Mouse (Mus musculus) limb, embryonic 15.5 days (tissue): ENCODE measurements at regions not wholly inside any gene's neighbourhood (a gene's known extent, or its start where the extent isn't known, plus 50 kb on each side); places are given as distances from the start of the nearest gene placed in this dataset.

Experiments
- ATAC-seq: fragments of 200-750 bp; cut with Nextera tagmentation; 2 replicates; pipeline ENCODE4 v1.8.0; 2017; ENCODE audit warnings: low read depth, moderate TSS enrichment; ENCODE audit not compliant: insufficient number of reproducible peaks, low FRiP score, low TSS enrichment
- H3K27ac ChIP-seq: fragments of 300-500 bp; sonication (generic); 2 replicates; pipeline ENCODE4 v1.5.1; 2015; ENCODE audit warnings: moderate library complexity, mild to moderate bottlenecking, inconsistent platforms
- H3K27me3 ChIP-seq: fragments of 300-500 bp; sonication (generic); 2 replicates; pipeline ENCODE4 v1.6.1; 2015; ENCODE audit warnings: inconsistent platforms
- H3K36me3 ChIP-seq: fragments of 300-500 bp; sonication (generic); 2 replicates; pipeline ENCODE4 v1.6.1; 2015; ENCODE audit warnings: inconsistent platforms
- H3K4me1 ChIP-seq: fragments of 300-500 bp; sonication (generic); 2 replicates; pipeline ENCODE4 v1.6.1; 2015; ENCODE audit warnings: inconsistent platforms
- H3K4me2 ChIP-seq: fragments of 300-500 bp; sonication (generic); 2 replicates; pipeline ENCODE4 v1.6.1; 2015; ENCODE audit warnings: mild to moderate bottlenecking, inconsistent platforms
- H3K4me3 ChIP-seq: fragments of 300-500 bp; sonication (generic); 2 replicates; pipeline ENCODE4 v1.5.1; 2015; ENCODE audit warnings: mild to moderate bottlenecking, inconsistent platforms
- H3K9ac ChIP-seq: fragments of 300-500 bp; sonication (generic); 2 replicates; pipeline ENCODE4 v1.6.1; 2015; ENCODE audit warnings: inconsistent platforms
- H3K9me3 ChIP-seq: fragments of 300-500 bp; sonication (generic); 2 replicates; pipeline ENCODE4 v1.6.1; 2016; ENCODE audit warnings: inconsistent platforms
- WGBS: fragments of 180-500 bp; shearing (Covaris S2); methylation state at CpG from one replicate; pipeline ENCODE4 v1.1.7; 2015; 5-methylcytosine and 5-hydroxymethylcytosine counted together

- Histone ChIP-seq H3K4me3 (no peak overlapping the region), H3K9me3 (no peaks in the 10 kb centered on the region), H3K9ac (no peak overlapping the region), H3K27ac (no peak overlapping the region), H3K27me3 (no peaks in the 10 kb centered on the region), H3K4me2 (no peak overlapping the region), H3K36me3 (no peaks in the 10 kb centered on the region), H3K4me1 (peaks cover 17% of the 10 kb centered on the region)
- 51% methylated on average over 3 of the region's 3 CpGs for WGBS
- no peak for ATAC-seq
Observed at GRCm38 (mm10) chr4:95388556-95388955, 168.8 kb upstream of the Fggy start.

GRCm38 (mm10) chr4:95389647-95390046 lies 167.7 kb upstream of the Fggy start:
- H3K27ac ChIP-seq: no peak overlapping the region
- H3K9ac ChIP-seq: no peak overlapping the region
- H3K9me3 ChIP-seq: no peaks in the 10 kb centered on the region
- H3K27me3 ChIP-seq: no peaks in the 10 kb centered on the region
- ATAC-seq: no peak
- H3K4me2 ChIP-seq: no peak overlapping the region
- WGBS: 21% methylated on average over 2 of the region's 2 CpGs
- H3K4me3 ChIP-seq: no peak overlapping the region
- H3K36me3 ChIP-seq: no peaks in the 10 kb centered on the region
- H3K4me1 ChIP-seq: peaks cover 17% of the 10 kb centered on the region

- H3K9me3 ChIP-seq: no peaks in the 10 kb centered on the region
- H3K27me3 ChIP-seq: no peaks in the 10 kb centered on the region
- H3K27ac ChIP-seq: no peak overlapping the region
- H3K9ac ChIP-seq: no peak overlapping the region
- ATAC-seq: no peak
- H3K4me2 ChIP-seq: no peak overlapping the region
- H3K4me3 ChIP-seq: no peak overlapping the region
- no peaks in the 10 kb centered on the region for H3K36me3 ChIP-seq
- peaks cover 17% of the 10 kb centered on the region for H3K4me1 ChIP-seq
Observed at GRCm38 (mm10) chr4:95390549-95390948, 166.8 kb upstream of the Fggy start.

GRCm38 (mm10) chr4:95395746-95396145 lies 161.6 kb upstream of the Fggy start:
- Histone ChIP-seq H3K4me2 (no peak overlapping the region), H3K9ac (no peak overlapping the region), H3K36me3 (no peaks in the 10 kb centered on the region), H3K27ac (no peak overlapping the region), H3K27me3 (no peaks in the 10 kb centered on the region), H3K4me1 (no peaks in the 10 kb centered on the region), H3K9me3 (no peaks in the 10 kb centered on the region), H3K4me3 (no peak overlapping the region)
- no peak for ATAC-seq
- WGBS: 77% methylated on average over 3 of the region's 3 CpGs

DNA sequence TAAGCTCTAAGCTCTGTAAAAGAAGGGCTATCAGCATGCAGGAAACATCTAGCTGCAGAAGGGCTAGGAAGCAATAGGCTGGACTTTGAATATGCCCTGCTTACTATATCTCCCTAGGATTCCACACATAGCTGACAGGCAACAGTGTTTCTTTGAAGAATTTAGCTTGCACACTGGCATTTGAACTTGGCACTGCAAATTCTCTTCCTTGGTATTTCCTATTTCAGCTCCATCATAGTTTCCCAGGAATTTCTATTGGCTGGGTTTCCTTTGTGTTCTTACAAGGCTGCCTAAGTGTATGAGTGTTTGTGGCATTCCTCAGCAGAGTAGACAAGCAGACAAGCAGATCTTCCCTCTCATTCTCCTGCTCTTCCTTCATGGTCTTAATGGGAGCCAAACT lies 159.0 kb upstream of the Fggy start:
- Histone ChIP-seq H3K36me3 (no peaks in the 10 kb centered on the region), H3K27me3 (no peaks in the 10 kb centered on the region), H3K4me2 (no peak overlapping the region), H3K27ac (no peak overlapping the region), H3K4me3 (no peak overlapping the region), H3K9me3 (no peaks in the 10 kb centered on the region), H3K9ac (no peak overlapping the region), H3K4me1 (no peaks in the 10 kb centered on the region)
- no peak for ATAC-seq

DNA sequence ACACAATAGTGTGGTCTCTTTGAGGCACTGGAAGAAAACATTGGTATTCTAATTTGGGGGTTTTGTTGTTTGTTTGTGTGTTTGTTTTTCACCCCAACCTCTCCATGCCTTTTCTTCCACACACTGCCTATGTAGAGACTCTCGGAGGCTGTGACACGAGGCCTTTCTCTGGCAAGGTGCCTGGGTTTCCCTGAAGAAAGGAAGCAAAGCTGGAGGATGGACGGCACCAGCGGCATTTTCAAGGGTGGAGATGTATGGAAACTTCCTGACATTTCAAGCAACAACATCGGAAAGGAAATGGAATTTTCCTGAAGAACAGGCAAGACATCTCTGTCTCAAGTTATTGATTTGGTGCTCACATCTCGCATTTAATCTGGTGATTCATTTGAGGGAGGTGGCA lies 155.0 kb upstream of the Fggy start:
- 78% methylated on average over 6 of the region's 6 CpGs for WGBS
- H3K4me1 ChIP-seq: no peaks in the 10 kb centered on the region
- no peak overlapping the region for H3K9ac ChIP-seq
- no peak overlapping the region for H3K4me2 ChIP-seq
- no peak overlapping the region for H3K4me3 ChIP-seq
- H3K27me3 ChIP-seq: no peaks in the 10 kb centered on the region
- no peak overlapping the region for H3K27ac ChIP-seq
- no peaks in the 10 kb centered on the region for H3K9me3 ChIP-seq
- no peaks in the 10 kb centered on the region for H3K36me3 ChIP-seq
- no peak for ATAC-seq

GRCm38 (mm10) chr4:95417075-95417474 lies 140.2 kb upstream of the Fggy start:
- no peaks in the 10 kb centered on the region for H3K4me1 ChIP-seq
- H3K9me3 ChIP-seq: no peaks in the 10 kb centered on the region
- no peaks in the 10 kb centered on the region for H3K27me3 ChIP-seq
- H3K9ac ChIP-seq: no peak overlapping the region
- H3K4me3 ChIP-seq: no peak overlapping the region
- no peak for ATAC-seq
- H3K27ac ChIP-seq: no peak overlapping the region
- H3K4me2 ChIP-seq: no peak overlapping the region
- no peaks in the 10 kb centered on the region for H3K36me3 ChIP-seq
- WGBS: 32% methylated on average over 2 of the region's 2 CpGs

GRCm38 (mm10) chr4:95426563-95426962 lies 130.7 kb upstream of the Fggy start:
- Histone ChIP-seq H3K36me3 (no peaks in the 10 kb centered on the region), H3K4me2 (no peak overlapping the region)

GRCm38 (mm10) chr4:95434543-95434942 lies 122.8 kb upstream of the Fggy start:
- no peak for ATAC-seq
- Histone ChIP-seq H3K4me1 (peaks cover 7% of the 10 kb centered on the region; the same call in 1 of the 2 replicates), H3K4me3 (no peak overlapping the region), H3K9ac (no peak overlapping the region), H3K27ac (no peak overlapping the region), H3K27me3 (no peaks in the 10 kb centered on the region), H3K36me3 (no peaks in the 10 kb centered on the region), H3K4me2 (no peak overlapping the region), H3K9me3 (no peaks in the 10 kb centered on the region)
- WGBS: 46% methylated on average over 4 of the region's 4 CpGs

More at GRCm38 (mm10) chr4:95426563-95426962, 130.7 kb upstream of the Fggy start:
- Histone ChIP-seq H3K27me3 (no peaks in the 10 kb centered on the region), H3K9me3 (no peaks in the 10 kb centered on the region), H3K4me1 (no peaks in the 10 kb centered on the region), H3K9ac (no peak overlapping the region), H3K4me3 (no peak overlapping the region), H3K27ac (no peak overlapping the region)
- WGBS: 57% methylated on average over 1 of the region's 1 CpGs
- ATAC-seq: no peak

DNA sequence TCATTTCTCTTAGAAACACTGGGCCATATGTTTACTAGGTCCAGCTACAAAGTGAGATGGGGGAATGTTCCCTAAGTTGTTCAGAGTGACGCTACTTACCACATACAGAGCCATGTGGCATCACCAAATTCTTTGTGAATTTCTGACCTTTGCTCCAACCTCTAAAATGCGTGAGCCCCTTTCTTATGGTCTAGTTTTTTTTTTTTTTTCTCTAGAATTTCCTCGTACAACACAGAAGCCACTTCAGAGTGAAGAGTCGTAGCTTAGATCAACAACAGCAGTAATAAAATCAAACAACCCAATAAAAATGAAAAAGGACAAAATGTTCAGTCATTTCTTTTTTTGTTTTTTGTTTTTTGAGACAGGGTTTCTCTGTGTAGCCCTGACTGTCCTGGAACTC lies 122.2 kb upstream of the Fggy start:
- Histone ChIP-seq H3K36me3 (no peaks in the 10 kb centered on the region), H3K9ac (no peak overlapping the region), H3K4me3 (no peak overlapping the region), H3K27me3 (no peaks in the 10 kb centered on the region), H3K27ac (no peak overlapping the region), H3K9me3 (no peaks in the 10 kb centered on the region), H3K4me2 (no peak overlapping the region), H3K4me1 (peaks cover 7% of the 10 kb centered on the region; the same call in 1 of the 2 replicates)
- ATAC-seq: no peak
- WGBS: 48% methylated on average over 4 of the region's 4 CpGs

DNA sequence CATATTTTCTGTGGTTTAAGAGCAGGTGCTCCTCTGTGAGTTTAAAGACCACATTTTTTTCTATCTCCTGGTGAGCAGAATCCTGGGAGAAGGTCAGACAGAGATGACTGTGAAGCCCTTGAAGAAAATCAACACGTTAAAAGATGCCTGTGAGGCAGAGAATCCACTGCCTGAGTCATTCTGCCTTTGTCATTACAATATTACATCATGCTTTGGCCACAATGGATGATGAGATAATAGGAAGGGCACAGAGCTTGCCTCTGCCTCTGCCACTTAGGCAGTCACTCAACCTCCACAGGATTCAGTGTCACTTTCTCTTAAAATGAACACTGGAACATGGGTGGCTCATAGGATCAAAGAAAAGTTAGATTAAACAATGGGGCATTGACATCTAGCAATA lies 117.5 kb upstream of the Fggy start:
- Histone ChIP-seq H3K9ac (no peak overlapping the region), H3K4me3 (no peak overlapping the region), H3K4me1 (peaks cover 2% of the 10 kb centered on the region; the same call in 1 of the 2 replicates), H3K27ac (no peak overlapping the region), H3K9me3 (no peaks in the 10 kb centered on the region), H3K4me2 (no peak overlapping the region), H3K36me3 (no peaks in the 10 kb centered on the region), H3K27me3 (no peaks in the 10 kb centered on the region)
- 36% methylated on average over 1 of the region's 1 CpGs for WGBS
- ATAC-seq: no peak

DNA sequence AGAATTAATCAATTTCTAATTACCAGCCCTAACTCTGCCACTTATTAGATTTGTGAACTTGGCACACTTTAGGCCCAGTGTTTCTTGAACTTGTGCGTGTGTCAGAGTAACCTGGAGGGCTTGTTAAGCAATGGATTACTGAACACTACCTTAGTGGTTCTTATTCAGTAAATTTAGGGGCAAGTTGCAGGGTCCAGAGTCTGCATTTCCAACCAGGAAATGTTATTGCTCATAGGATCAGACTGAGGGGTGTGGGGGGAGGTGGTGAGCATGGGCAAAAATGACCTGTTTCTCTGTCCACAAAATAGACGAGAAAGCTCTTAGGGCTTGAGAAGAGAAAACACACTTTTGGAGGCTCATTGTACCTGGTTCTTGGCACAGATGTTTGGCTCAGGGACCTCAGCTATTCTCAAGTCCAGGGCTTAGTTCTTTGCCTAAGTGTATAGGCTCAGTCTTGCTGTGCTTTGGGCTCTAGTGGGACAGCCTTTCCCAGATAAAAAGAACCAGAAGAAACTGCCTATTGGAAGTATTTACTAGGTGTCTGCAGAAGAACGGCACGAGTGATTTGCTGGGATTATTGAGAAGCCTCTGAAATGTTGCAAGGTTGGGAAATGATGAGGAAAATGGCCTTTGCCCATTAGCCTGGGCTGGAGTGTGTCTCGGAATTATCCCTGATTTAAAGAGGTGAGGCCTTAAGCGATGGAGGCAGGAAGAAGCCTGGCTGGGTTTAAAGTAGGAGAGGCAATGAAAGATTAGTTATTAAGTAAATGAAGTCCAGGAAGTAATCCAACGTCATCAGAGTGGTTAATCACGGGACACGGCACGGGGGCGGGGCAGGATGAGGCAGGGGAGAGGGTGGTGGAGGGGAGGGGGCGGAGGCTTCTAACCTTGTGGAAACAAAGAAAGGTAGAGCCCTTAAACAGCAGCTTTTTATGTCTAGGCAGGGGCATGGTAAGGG lies 113.2 kb upstream of the Fggy start:
- WGBS: 33% methylated on average over 12 of the region's 12 CpGs
- no peak for ATAC-seq

More for the DNA sequence above, 113.2 kb upstream of the Fggy start:
- no peak overlapping the region for H3K4me3 ChIP-seq
- H3K36me3 ChIP-seq: no peaks in the 10 kb centered on the region
- no peak overlapping the region for H3K4me2 ChIP-seq
- H3K27me3 ChIP-seq: no peaks in the 10 kb centered on the region
- H3K4me1 ChIP-seq: 0 out of 2 replicates have a peak, but pooled peaks cover 2% of the 10 kb centered on the region
- no peak overlapping the region for H3K27ac ChIP-seq
- H3K9me3 ChIP-seq: no peaks in the 10 kb centered on the region
- H3K9ac ChIP-seq: no peak overlapping the region
